Mouse (Mus musculus) liver, postnatal 0 days (tissue): ENCODE measurements at regions not wholly inside any gene's neighbourhood (a gene's known extent, or its start where the extent isn't known, plus 50 kb on each side); places are given as distances from the start of the nearest gene placed in this dataset.

Experiments
- CTCF ChIP-seq: sonication (generic); IDR thresholded peaks from 2 replicates; pipeline ENCODE4 v1.5.1; 2016; ENCODE audit warnings: antibody characterized with exemption, low read depth
- EP300 ChIP-seq: IDR thresholded peaks from 2 replicates; pipeline ENCODE4 v1.6.1; 2016; ENCODE audit warnings: antibody characterized with exemption, low read depth, mild to moderate bottlenecking

GRCm38 (mm10) chr2:161252761-161253160 is 143.9 kb upstream of the Chd6 start:
- TF ChIP-seq EP300 (no peak), CTCF (no peak)
